Mouse (Mus musculus): ENCODE results near the gene Iqcf6. TPM values are rescaled to one million over a fixed set of nuclear protein-coding genes. Genes with fewer than 3 reads are reported as not detected.

Gene Iqcf6
- polyA plus RNA-seq, 1 experiment = not detected

DNA sequence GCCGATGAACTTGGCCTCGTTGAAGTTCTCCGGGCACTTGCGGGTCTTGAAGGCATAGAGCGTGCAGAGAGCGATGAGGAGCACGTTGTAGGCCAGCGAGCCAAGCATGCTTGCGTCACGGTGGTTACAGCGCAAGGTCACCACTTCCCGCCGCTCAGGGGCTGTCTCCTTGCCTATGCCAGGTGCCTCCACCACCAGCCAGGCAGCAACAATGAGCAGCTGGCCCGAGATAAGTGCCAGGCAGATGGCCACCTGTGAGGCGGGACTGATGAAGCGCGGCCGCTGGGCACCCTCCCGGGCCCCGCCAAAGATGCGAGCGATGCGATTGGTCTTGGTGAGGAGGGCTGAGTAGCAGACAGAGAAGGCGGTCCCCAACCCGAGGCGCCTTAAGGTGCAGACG is 20.8 kb downstream of the Iqcf6 start:
- peaks cover 8% of the 10 kb centered on the region for H3K27me3 ChIP-seq (ENCODE audit: control insufficient read depth)
- no peaks in the 10 kb centered on the region for H3K4me1 ChIP-seq (ENCODE audit: control insufficient read depth)
- TF ChIP-seq GATA1 (IDR thresholded peaks at IDR 0.05; ENCODE audit: low read length) (no peak), TAL1 (IDR thresholded peaks at IDR 0.05; ENCODE audit: low read length) (no peak)
- no peak overlapping the region for H3K4me3 ChIP-seq (replicated peaks)
- H3K9me3 ChIP-seq (ENCODE audit: control insufficient read depth, low read length) = no peaks in the 10 kb centered on the region
- H3K36me3 ChIP-seq (ENCODE audit: control insufficient read depth) = no peaks in the 10 kb centered on the region

DNA sequence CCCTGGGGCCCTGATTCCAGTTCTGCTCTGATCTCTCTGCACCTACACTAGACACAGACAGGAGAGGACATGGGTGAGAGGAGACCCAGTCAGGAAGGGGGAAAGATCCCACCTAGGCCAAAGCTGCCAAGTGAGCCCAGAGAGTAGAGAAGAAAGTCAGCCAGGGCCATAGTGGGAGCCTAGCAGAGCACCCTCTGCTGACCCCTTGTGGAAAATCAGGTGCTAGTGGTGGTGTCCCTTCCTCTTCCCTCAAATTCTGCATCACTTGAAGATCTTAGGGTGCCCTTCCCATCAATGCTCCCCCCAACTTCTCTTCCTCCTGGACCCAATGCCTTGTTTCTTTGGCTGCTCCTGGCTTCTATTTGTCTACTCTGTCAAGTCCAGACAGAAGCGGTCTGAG is 26.3 kb downstream of the Iqcf6 start:
- peaks cover 33% of the 10 kb centered on the region for H3K27me3 ChIP-seq (ENCODE audit: control insufficient read depth)
- no peaks in the 10 kb centered on the region for H3K36me3 ChIP-seq (ENCODE audit: control insufficient read depth)
- no peaks in the 10 kb centered on the region for H3K4me1 ChIP-seq (ENCODE audit: control insufficient read depth)
- TF ChIP-seq GATA1 (IDR thresholded peaks at IDR 0.05; ENCODE audit: low read length) (no peak), TAL1 (IDR thresholded peaks at IDR 0.05; ENCODE audit: low read length) (no peak)
- H3K4me3 ChIP-seq (replicated peaks) = no peak overlapping the region
- no peaks in the 10 kb centered on the region for H3K9me3 ChIP-seq (ENCODE audit: control insufficient read depth, low read length)

DNA sequence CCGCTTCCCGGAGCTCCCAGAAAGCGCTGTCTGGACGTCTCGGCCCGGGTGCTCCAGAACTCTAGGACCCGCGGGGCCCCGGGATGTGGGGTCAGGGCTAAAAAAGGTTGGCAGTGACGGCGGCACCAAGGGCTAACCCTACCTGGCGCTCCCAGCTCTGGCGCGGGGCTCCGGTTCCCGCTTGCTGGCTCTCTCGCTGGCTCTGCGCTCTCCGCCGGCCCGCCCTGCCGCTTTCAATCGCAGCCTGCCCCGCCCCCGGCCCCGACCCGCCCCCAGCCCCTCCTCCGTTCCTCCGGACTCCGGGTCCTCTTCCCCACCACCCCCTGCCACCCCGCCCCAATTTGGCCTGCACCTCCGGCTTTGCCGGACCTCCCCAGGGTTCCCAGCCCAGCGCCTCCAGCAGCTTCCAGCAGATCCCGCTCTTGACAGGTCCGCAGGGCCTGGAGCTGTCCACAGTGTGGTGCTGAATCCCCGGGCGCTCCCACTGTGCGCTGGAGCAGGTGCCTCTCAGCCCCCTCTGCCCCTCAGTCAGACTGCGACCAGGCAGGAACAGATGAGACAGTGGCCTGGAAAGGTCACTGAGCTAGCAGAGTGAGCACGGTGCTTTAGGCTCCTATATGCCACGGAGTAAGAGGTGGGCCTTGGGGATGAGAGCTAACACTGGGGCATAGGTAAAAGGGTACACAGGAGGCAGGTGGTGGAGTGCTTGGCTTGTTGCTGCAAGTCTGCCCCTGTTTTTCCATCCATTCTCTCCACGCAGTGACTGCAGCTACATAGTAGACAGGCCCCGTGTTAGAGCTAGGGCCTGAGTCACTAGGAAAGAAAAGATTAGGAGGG is 29.7 kb downstream of the Iqcf6 start, which contains the start of gene Grm2:
TSS of gene Grm2 (minus strand) at position 199 of the 837 bp plus-strand sequence.
- peaks cover 13% of the 10 kb centered on the region; the same call in 1 of the 2 replicates for H3K36me3 ChIP-seq (ENCODE audit: control insufficient read depth)
- TF ChIP-seq GATA1 (IDR thresholded peaks at IDR 0.05; ENCODE audit: low read length) (no peak), TAL1 (IDR thresholded peaks at IDR 0.05; ENCODE audit: low read length) (no peak)
- peaks cover 31% of the 10 kb centered on the region for H3K27me3 ChIP-seq (ENCODE audit: control insufficient read depth)
- H3K9me3 ChIP-seq (ENCODE audit: control insufficient read depth, low read length) = no peaks in the 10 kb centered on the region
- no peak within 1 kb of the TSS for H3K4me3 ChIP-seq (replicated peaks)
- H3K4me1 ChIP-seq (ENCODE audit: control insufficient read depth) = no peaks in the 10 kb centered on the region

DNA sequence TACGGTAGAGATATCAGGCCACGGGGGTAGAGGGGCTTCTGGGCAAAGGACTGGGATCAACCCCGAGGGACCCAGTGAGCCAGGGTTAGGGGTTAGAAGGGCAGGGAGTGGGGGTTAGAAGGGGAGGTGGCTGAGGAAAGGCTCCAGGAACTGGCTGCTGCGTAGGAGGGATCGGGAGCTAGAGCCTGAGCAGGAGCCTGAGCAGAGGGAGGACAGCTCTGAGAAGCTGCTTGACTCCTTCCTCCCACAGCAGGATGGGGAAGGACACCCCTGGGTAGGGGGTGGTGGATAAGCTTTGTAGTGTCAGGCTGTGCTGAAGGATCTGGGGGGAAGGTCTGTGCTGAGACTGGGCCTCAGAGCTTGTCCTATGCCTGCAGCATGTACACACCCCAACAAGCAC is 30.4 kb downstream of the Iqcf6 start:
- peaks cover 20% of the 10 kb centered on the region; the same call in 1 of the 2 replicates for H3K36me3 ChIP-seq (ENCODE audit: control insufficient read depth)
- H3K4me3 ChIP-seq (replicated peaks) = no peak overlapping the region
- no peaks in the 10 kb centered on the region for H3K4me1 ChIP-seq (ENCODE audit: control insufficient read depth)
- H3K9me3 ChIP-seq (ENCODE audit: control insufficient read depth, low read length) = no peaks in the 10 kb centered on the region
- peaks cover 31% of the 10 kb centered on the region for H3K27me3 ChIP-seq (ENCODE audit: control insufficient read depth)
- TF ChIP-seq TAL1 (IDR thresholded peaks at IDR 0.05; ENCODE audit: low read length) (no peak), GATA1 (IDR thresholded peaks at IDR 0.05; ENCODE audit: low read length) (no peak)

DNA sequence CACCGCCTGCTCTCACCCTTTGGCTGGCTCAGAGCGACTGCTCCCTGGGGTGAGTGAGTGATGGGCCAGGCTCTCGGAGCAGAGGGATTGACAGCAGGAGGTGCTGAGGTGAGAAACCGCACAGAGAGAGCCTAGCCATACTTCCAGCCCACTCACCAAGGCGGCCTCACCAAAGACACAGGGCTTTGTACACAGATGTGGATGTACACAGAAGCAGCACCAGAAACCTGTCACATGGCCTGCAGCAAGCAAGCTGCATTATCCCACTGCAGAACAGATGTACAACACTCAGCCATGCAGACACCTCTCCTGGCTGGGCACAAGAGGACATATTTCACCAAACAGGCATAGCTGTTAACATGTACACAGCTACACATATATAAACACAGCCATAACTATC is 31.2 kb downstream of the Iqcf6 start:
- Histone ChIP-seq H3K27me3 (ENCODE audit: control insufficient read depth) (peaks cover 31% of the 10 kb centered on the region), H3K9me3 (ENCODE audit: control insufficient read depth, low read length) (no peaks in the 10 kb centered on the region), H3K4me1 (ENCODE audit: control insufficient read depth) (no peaks in the 10 kb centered on the region), H3K4me3 (replicated peaks) (no peak overlapping the region), H3K36me3 (ENCODE audit: control insufficient read depth) (peaks cover 28% of the 10 kb centered on the region; the same call in 1 of the 2 replicates)
- TF ChIP-seq TAL1 (IDR thresholded peaks at IDR 0.05; ENCODE audit: low read length) = no peak

DNA sequence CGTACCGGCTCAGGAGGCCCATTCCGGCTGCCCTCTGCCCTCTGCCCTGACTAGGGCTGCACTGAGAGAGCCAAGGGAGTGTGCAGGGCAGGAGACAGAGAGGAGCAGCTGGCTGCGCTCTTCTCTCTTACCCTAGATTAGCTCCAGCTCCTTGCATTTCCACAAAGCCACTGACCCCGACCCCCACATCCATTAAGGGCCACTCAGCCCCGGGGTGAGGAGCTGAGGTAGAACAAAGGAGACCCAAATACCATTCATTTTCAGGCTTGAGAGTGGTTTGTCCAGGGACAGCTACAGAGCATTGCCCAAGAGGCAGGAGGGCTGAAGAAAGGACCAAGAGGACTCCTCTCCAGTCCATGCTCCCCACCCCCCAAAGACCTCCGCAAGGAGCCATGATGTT is 33.1 kb downstream of the Iqcf6 start:
- Histone ChIP-seq H3K4me1 (ENCODE audit: control insufficient read depth) (no peaks in the 10 kb centered on the region), H3K36me3 (ENCODE audit: control insufficient read depth) (peaks cover 28% of the 10 kb centered on the region; the same call in 1 of the 2 replicates), H3K27me3 (ENCODE audit: control insufficient read depth) (peaks cover 23% of the 10 kb centered on the region), H3K9me3 (ENCODE audit: control insufficient read depth, low read length) (no peaks in the 10 kb centered on the region), H3K4me3 (replicated peaks) (no peak overlapping the region)
- TF ChIP-seq GATA1 (IDR thresholded peaks at IDR 0.05; ENCODE audit: low read length) (no peak), TAL1 (IDR thresholded peaks at IDR 0.05; ENCODE audit: low read length) (no peak)

DNA sequence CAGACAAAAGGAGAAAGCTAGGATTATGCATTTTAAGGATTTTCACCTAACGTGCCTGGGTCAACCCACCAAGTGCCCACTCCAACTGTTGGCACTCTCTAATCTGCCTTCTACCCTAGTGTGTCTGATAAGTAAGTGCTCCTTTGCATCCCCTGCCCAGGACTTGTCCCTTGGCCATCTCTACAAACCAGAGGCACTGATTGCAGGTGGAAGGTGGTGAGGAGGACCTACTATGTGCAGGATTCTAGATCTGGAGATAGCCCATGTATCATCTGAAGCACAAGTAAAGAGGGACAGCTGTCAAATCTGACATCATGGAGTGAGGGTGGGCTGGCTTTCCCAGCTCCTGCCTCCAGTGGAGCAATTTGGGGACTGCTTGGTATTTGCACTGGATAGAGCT is 33.6 kb downstream of the Iqcf6 start:
- no peaks in the 10 kb centered on the region for H3K9me3 ChIP-seq (ENCODE audit: control insufficient read depth, low read length)
- no peak for TF ChIP-seq TAL1 (IDR thresholded peaks at IDR 0.05; ENCODE audit: low read length)
- no peak for TF ChIP-seq GATA1 (IDR thresholded peaks at IDR 0.05; ENCODE audit: low read length)
- no peaks in the 10 kb centered on the region for H3K4me1 ChIP-seq (ENCODE audit: control insufficient read depth)

DNA sequence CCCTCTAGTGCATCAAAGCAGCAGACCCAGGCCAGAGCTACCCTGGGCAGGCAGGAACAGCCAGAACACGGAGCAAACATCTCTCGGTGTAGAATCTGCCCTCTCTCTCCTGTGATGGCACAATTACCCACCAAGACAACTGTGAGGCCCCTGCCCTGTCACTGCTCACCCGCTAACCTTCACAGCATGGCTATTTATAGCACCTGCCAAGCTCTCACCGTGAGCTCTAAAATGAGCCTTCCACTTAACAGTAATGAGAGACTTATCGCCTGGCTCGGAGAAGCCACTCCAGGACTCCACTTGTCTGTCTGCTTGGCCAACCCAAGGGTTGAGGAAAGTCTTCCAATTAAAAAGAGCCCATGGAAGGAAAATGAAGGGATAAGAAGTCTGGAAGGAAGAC is 36.8 kb downstream of the Iqcf6 start:
- H3K4me1 ChIP-seq (ENCODE audit: control insufficient read depth) = no peaks in the 10 kb centered on the region
- H3K9me3 ChIP-seq (ENCODE audit: control insufficient read depth, low read length) = no peaks in the 10 kb centered on the region
- no peak overlapping the region for H3K4me3 ChIP-seq (replicated peaks)
- TF ChIP-seq TAL1 (IDR thresholded peaks at IDR 0.05; ENCODE audit: low read length) (no peak), GATA1 (IDR thresholded peaks at IDR 0.05; ENCODE audit: low read length) (no peak)
- H3K27me3 ChIP-seq (ENCODE audit: control insufficient read depth) = no peaks in the 10 kb centered on the region
- H3K36me3 ChIP-seq (ENCODE audit: control insufficient read depth) = peaks cover 31% of the 10 kb centered on the region; the same call in 1 of the 2 replicates

More for the DNA sequence above, 33.6 kb downstream of the Iqcf6 start:
- peaks cover 28% of the 10 kb centered on the region; the same call in 1 of the 2 replicates for H3K36me3 ChIP-seq (ENCODE audit: control insufficient read depth)
- H3K4me3 ChIP-seq (replicated peaks) = no peak overlapping the region
- peaks cover 18% of the 10 kb centered on the region for H3K27me3 ChIP-seq (ENCODE audit: control insufficient read depth)

DNA sequence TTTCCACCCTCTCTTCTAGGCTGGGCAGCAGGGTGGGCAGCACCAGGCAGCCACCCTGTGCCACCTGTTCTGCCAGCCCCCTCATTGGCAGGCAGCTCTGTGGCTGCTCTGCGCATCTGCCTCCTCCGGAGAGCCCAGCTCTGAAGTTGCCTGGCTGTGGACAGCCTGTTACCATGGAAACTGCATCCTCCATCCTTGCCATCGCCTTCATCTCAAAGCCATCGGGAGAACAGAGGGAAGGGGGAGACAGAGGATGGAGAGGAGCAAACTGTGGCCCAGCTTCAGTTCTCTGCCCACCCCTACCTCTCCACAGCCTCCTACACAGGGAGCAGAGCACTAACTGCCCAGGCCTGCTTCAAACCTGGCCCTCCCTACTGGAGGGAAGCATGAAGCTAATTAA is 38.1 kb downstream of the Iqcf6 start:
- Histone ChIP-seq H3K27me3 (ENCODE audit: control insufficient read depth) (no peaks in the 10 kb centered on the region), H3K4me1 (ENCODE audit: control insufficient read depth) (no peaks in the 10 kb centered on the region), H3K9me3 (ENCODE audit: control insufficient read depth, low read length) (no peaks in the 10 kb centered on the region), H3K36me3 (ENCODE audit: control insufficient read depth) (peaks cover 29% of the 10 kb centered on the region), H3K4me3 (replicated peaks) (no peak overlapping the region)
- TF ChIP-seq TAL1 (IDR thresholded peaks at IDR 0.05; ENCODE audit: low read length) (no peak), GATA1 (IDR thresholded peaks at IDR 0.05; ENCODE audit: low read length) (no peak)

Measured in erythroblast, embryonic 14.5 days (primary cell).